Mouse (Mus musculus) MEL (cell line): Measurements from ENCODE around the gene Focad. TPM values are rescaled to one million over a fixed set of nuclear protein-coding genes. Genes with fewer than 3 reads are reported as not detected.

ENCODE experiments used
- DNase-seq: peaks from one replicate; pipeline ENCODE4 v3.0.0; 2011; ENCODE audit warnings: low read depth, low spot score
- H3K27ac ChIP-seq: 2 replicates; pipeline ENCODE4 v1.5.1; 2012; ENCODE audit warnings: low read depth, mild to moderate bottlenecking, control low read depth, low read length, moderate library complexity; ENCODE audit not compliant: control insufficient read depth
- H3K27me3 ChIP-seq, 2 experiments: fragments of 150-350 bp in 1 of 2; sonication (generic) in 1 of 2; 2 replicates each; pipeline ENCODE4 v1.6.1; 2012; ENCODE audit warnings: low read length in 2 of 2, mild to moderate bottlenecking in 2 of 2, improper control_type of control experiment in 1 of 2, moderate library complexity in 1 of 2; ENCODE audit not compliant: insufficient read depth in 2 of 2, control insufficient read depth in 1 of 2
- H3K36me3 ChIP-seq, 2 experiments: 2 replicates each; pipeline ENCODE4 v1.6.1; 2012 to 2014; ENCODE audit warnings: low read length in 2 of 2, improper control_type of control experiment in 1 of 2, inconsistent platforms in 1 of 2, mild to moderate bottlenecking in 1 of 2; ENCODE audit not compliant: insufficient read depth in 2 of 2, control insufficient read depth in 1 of 2
- H3K4me1 ChIP-seq, 2 experiments: fragments of 150-350 bp in 1 of 2; sonication (generic) in 1 of 2; 2 replicates each; pipeline ENCODE4 v1.6.1; 2012; ENCODE audit warnings: low read length in 2 of 2, improper control_type of control experiment in 1 of 2, mild to moderate bottlenecking in 1 of 2; ENCODE audit not compliant: insufficient read depth in 2 of 2, control insufficient read depth in 1 of 2
- H3K4me3 ChIP-seq, 2 experiments: fragments of 150-350 bp in 1 of 2; sonication (generic) in 1 of 2; 2 replicates each; pipeline ENCODE4 v1.5.1; 2012; ENCODE audit warnings: low read depth in 2 of 2, low read length in 2 of 2, mild to moderate bottlenecking in 2 of 2, moderate library complexity in 2 of 2, control low read depth in 1 of 2, improper control_type of control experiment in 1 of 2; ENCODE audit not compliant: control insufficient read depth in 1 of 2, insufficient read depth in 1 of 2
- H3K79me2 ChIP-seq: 2 replicates; pipeline ENCODE4 v1.6.1; 2012; ENCODE audit warnings: mild to moderate bottlenecking, low read length, moderate library complexity; ENCODE audit not compliant: control insufficient read depth, poor library complexity, insufficient read depth
- H3K9ac ChIP-seq: 2 replicates; pipeline ENCODE4 v1.6.1; 2012; ENCODE audit warnings: low read depth, mild to moderate bottlenecking, control low read depth, low read length, moderate library complexity; ENCODE audit not compliant: control insufficient read depth, poor library complexity, severe bottlenecking
- H3K9me3 ChIP-seq: fragments of 150-350 bp; sonication (generic); replicated peaks from 2 replicates; pipeline ENCODE4 v1.6.1; 2012; ENCODE audit warnings: mild to moderate bottlenecking, low read length, improper control_type of control experiment, moderate library complexity; ENCODE audit not compliant: insufficient read depth
- BHLHE40 ChIP-seq: IDR thresholded peaks from 2 replicates; pipeline ENCODE4 v1.6.1; 2012; ENCODE audit warnings: low read depth, mild to moderate bottlenecking, inconsistent platforms, low read length, improper control_type of control experiment, borderline replicate concordance
- CHD1 ChIP-seq: IDR thresholded peaks from 2 replicates; pipeline ENCODE4 v1.6.1; 2012; ENCODE audit warnings: low read depth, mild to moderate bottlenecking, inconsistent platforms, low read length, improper control_type of control experiment
- CTCF ChIP-seq, 3 experiments: IDR thresholded peaks in 2 of 3; conservative IDR thresholded peaks in 1 of 3; 2 replicates each; pipeline ENCODE4 v1.5.1; 2011 to 2012; ENCODE audit warnings: low read length in 3 of 3, low read depth in 2 of 3, mild to moderate bottlenecking in 2 of 3, improper control_type of control experiment in 1 of 3, inconsistent platforms in 1 of 3, mixed read lengths in 1 of 3, moderate library complexity in 1 of 3; ENCODE audit not compliant: control insufficient read depth in 1 of 3, insufficient read depth in 1 of 3, poor library complexity in 1 of 3, severe bottlenecking in 1 of 3
- EP300 ChIP-seq, 2 experiments: IDR thresholded peaks; 2 replicates each; pipeline ENCODE4 v1.6.1; 2011; ENCODE audit warnings: improper control_type of control experiment in 2 of 2, low read length in 2 of 2, low read depth in 1 of 2, mild to moderate bottlenecking in 1 of 2
- GABPA ChIP-seq: IDR thresholded peaks from 2 replicates; pipeline ENCODE4 v1.6.1; 2012; ENCODE audit warnings: low read depth, mild to moderate bottlenecking, inconsistent platforms, low read length, improper control_type of control experiment, moderate library complexity
- HCFC1 ChIP-seq: IDR thresholded peaks from 2 replicates; pipeline ENCODE4 v1.6.1; 2012; ENCODE audit warnings: low read depth, mild to moderate bottlenecking, inconsistent platforms, low read length, improper control_type of control experiment, moderate library complexity
- JUND ChIP-seq: IDR thresholded peaks from 2 replicates; pipeline ENCODE4 v1.6.1; 2011; ENCODE audit warnings: low read depth, mild to moderate bottlenecking, improper control_type of control experiment, low read length
- MAFK ChIP-seq: IDR thresholded peaks from 2 replicates; pipeline ENCODE4 v1.6.1; 2011; ENCODE audit warnings: low read depth, mild to moderate bottlenecking, low read length, improper control_type of control experiment, borderline replicate concordance
- MAX ChIP-seq: IDR thresholded peaks from 2 replicates; pipeline ENCODE4 v1.6.1; 2011; ENCODE audit warnings: low read length, improper control_type of control experiment
- MAZ ChIP-seq: IDR thresholded peaks from 2 replicates; pipeline ENCODE4 v1.6.1; 2012; ENCODE audit warnings: low read depth, mild to moderate bottlenecking, inconsistent platforms, low read length, improper control_type of control experiment
- MEF2A ChIP-seq: IDR thresholded peaks from 2 replicates; pipeline ENCODE4 v1.6.1; 2014; ENCODE audit warnings: low read depth, mild to moderate bottlenecking, inconsistent platforms, low read length, improper control_type of control experiment; ENCODE audit not compliant: poor library complexity, insufficient replicate concordance, severe bottlenecking; ENCODE audit errors: extremely low read depth
- MYC ChIP-seq: IDR thresholded peaks from 2 replicates; pipeline ENCODE4 v1.6.1; 2011; ENCODE audit warnings: low read depth, mild to moderate bottlenecking, low read length, improper control_type of control experiment, moderate library complexity
- NELFE ChIP-seq: IDR thresholded peaks from 2 replicates; pipeline ENCODE4 v1.6.1; 2011; ENCODE audit warnings: low read depth, low read length, improper control_type of control experiment
- NRF1 ChIP-seq: IDR thresholded peaks from 2 replicates; pipeline ENCODE4 v1.6.1; 2014; ENCODE audit warnings: low read depth, mild to moderate bottlenecking, inconsistent platforms, low read length, improper control_type of control experiment, moderate library complexity; ENCODE audit not compliant: poor library complexity, insufficient read depth, severe bottlenecking
- POLR2A ChIP-seq, 2 experiments: IDR thresholded peaks; 2 replicates each; pipeline ENCODE4 v1.6.1; 2011 to 2012; ENCODE audit warnings: low read length in 2 of 2, mild to moderate bottlenecking in 2 of 2, control low read depth in 1 of 2, improper control_type of control experiment in 1 of 2, low read depth in 1 of 2, moderate library complexity in 1 of 2; ENCODE audit not compliant: control insufficient read depth in 1 of 2, insufficient read depth in 1 of 2, poor library complexity in 1 of 2
- POLR2AphosphoS2 ChIP-seq: IDR thresholded peaks from 2 replicates; pipeline ENCODE4 v1.6.1; 2011; ENCODE audit warnings: low read length, improper control_type of control experiment
- POLR2AphosphoS5 ChIP-seq: IDR thresholded peaks from 2 replicates; pipeline ENCODE4 v1.6.1; 2012; ENCODE audit warnings: low read depth, borderline replicate concordance, mild to moderate bottlenecking, inconsistent platforms, low read length, moderate library complexity, mixed read lengths
- RCOR1 ChIP-seq: IDR thresholded peaks from 2 replicates; pipeline ENCODE4 v1.6.1; 2012; ENCODE audit warnings: low read depth, mild to moderate bottlenecking, inconsistent platforms, low read length, improper control_type of control experiment
- SIN3A ChIP-seq: IDR thresholded peaks from 2 replicates; pipeline ENCODE4 v1.6.1; 2012; ENCODE audit warnings: low read length, improper control_type of control experiment, inconsistent platforms
- SMC3 ChIP-seq: IDR thresholded peaks from 2 replicates; pipeline ENCODE4 v1.6.1; 2011; ENCODE audit warnings: low read depth, low read length, improper control_type of control experiment
- USF1 ChIP-seq: IDR thresholded peaks from 2 replicates; pipeline ENCODE4 v1.6.1; 2014; ENCODE audit warnings: low read depth, mild to moderate bottlenecking, inconsistent platforms, low read length, improper control_type of control experiment, moderate library complexity
- USF2 ChIP-seq, 2 experiments: IDR thresholded peaks; 2 replicates each; pipeline ENCODE4 v1.6.1; 2011 to 2012; ENCODE audit warnings: improper control_type of control experiment in 2 of 2, low read length in 2 of 2, borderline replicate concordance in 1 of 2, inconsistent platforms in 1 of 2, low read depth in 1 of 2, mild to moderate bottlenecking in 1 of 2; ENCODE audit not compliant: insufficient read depth in 1 of 2
- ZKSCAN1 ChIP-seq: IDR thresholded peaks from 2 replicates; pipeline ENCODE4 v1.6.1; 2012; ENCODE audit warnings: low read depth, mild to moderate bottlenecking, inconsistent platforms, low read length, improper control_type of control experiment, moderate library complexity
- polyA plus RNA-seq, 2 experiments: library from polyadenylated mRNA; stranded (reverse) in 1 of 2; unstranded in 1 of 2; fragments of >175 nt in 1 of 2; fragments of >200 nt in 1 of 2; gene quantifications; 2 replicates each; pipeline versions ENCODE4 v1.2.1 to v1.2.4; 2012; ENCODE audit warnings: low replicate concordance in 2 of 2, low read depth in 1 of 2; ENCODE audit not compliant: insufficient read length in 2 of 2, insufficient read depth in 1 of 2, missing spikeins in 1 of 2
- total RNA-seq: library from RNA; depleted of rRNA; stranded (reverse); fragments of 300-350 nt; gene quantifications from 2 replicates; pipeline ENCODE4 v1.2.3, GENCODE M21; 2012

Focad gene
- total and polyA plus RNA-seq, 3 experiments, result 17.8 to 19.7 TPM; not detected in 1

GRCm38 (mm10) chr4:88194256-88194655, 99.8 kb downstream of the Focad start:
- no peak overlapping the region for H3K4me3 ChIP-seq
- no peaks in the 10 kb centered on the region for H3K4me1 ChIP-seq
- H3K79me2 ChIP-seq, result no peaks in the 10 kb centered on the region
- TF ChIP-seq RCOR1 (no peak), CTCF (IDR thresholded peaks at IDR 0.05 in 2 of 3, conservative IDR thresholded peaks at IDR 0.05 in 1 of 3; ENCODE audit: control insufficient read depth in 1 of 3, insufficient read depth in 1 of 3, low read depth in 2 of 3, low read length in 3 of 3, poor library complexity in 1 of 3, severe bottlenecking in 1 of 3) (no peak), CHD1 (no peak), POLR2AphosphoS5 (no peak), POLR2A (IDR thresholded peaks at IDR 0.05; ENCODE audit: control insufficient read depth in 1 of 2, insufficient read depth in 1 of 2, low read depth in 1 of 2, low read length in 2 of 2, poor library complexity in 1 of 2) (no peak), JUND (no peak), POLR2AphosphoS2 (no peak), MAX (no peak), BHLHE40 (no peak), MYC (no peak), EP300 (IDR thresholded peaks at IDR 0.05; ENCODE audit: low read depth in 1 of 2, low read length in 2 of 2) (no peak), ZKSCAN1 (no peak), HCFC1 (no peak), GABPA (no peak)
- no peaks in the 10 kb centered on the region for H3K36me3 ChIP-seq
- no peak overlapping the region for H3K27ac ChIP-seq
- DNase-seq, result no peak
- no peaks in the 10 kb centered on the region for H3K27me3 ChIP-seq
- H3K9me3 ChIP-seq, result no peaks in the 10 kb centered on the region
- no peak overlapping the region for H3K9ac ChIP-seq

- no peaks in the 10 kb centered on the region; a peak in 1 of 4 replicates for H3K36me3 ChIP-seq
- no peak overlapping the region for H3K4me3 ChIP-seq
- no peaks in the 10 kb centered on the region for H3K4me1 ChIP-seq
Measured at GRCm38 (mm10) chr4:88195898-88196495, 101.6 kb downstream of the Focad start.

More at GRCm38 (mm10) chr4:88195898-88196495, 101.6 kb downstream of the Focad start:
- no peak overlapping the region for H3K9ac ChIP-seq
- H3K27ac ChIP-seq, result no peak overlapping the region
- H3K9me3 ChIP-seq, result no peaks in the 10 kb centered on the region
- no peaks in the 10 kb centered on the region for H3K79me2 ChIP-seq
- DNase-seq, result no peak
- TF ChIP-seq SIN3A (no peak), EP300 (IDR thresholded peaks at IDR 0.05; ENCODE audit: low read depth in 1 of 2, low read length in 2 of 2) (no peak), USF1 (no peak), SMC3 (no peak), USF2 (IDR thresholded peaks at IDR 0.05; ENCODE audit: borderline replicate concordance in 1 of 2, insufficient read depth in 1 of 2, low read depth in 1 of 2, low read length in 2 of 2) (no peak), CHD1 (no peak), BHLHE40 (no peak), HCFC1 (no peak), NELFE (no peak), MAZ (no peak), MEF2A (no peak), GABPA (no peak), NRF1 (no peak), RCOR1 (no peak), POLR2A (IDR thresholded peaks at IDR 0.05; ENCODE audit: control insufficient read depth in 1 of 2, insufficient read depth in 1 of 2, low read depth in 1 of 2, low read length in 2 of 2, poor library complexity in 1 of 2) (no peak), MAFK (no peak)
- H3K27me3 ChIP-seq, result no peaks in the 10 kb centered on the region
